Mouse (Mus musculus): ENCODE measurements around the gene Olfr221. TPM values are rescaled to one million over a fixed set of nuclear protein-coding genes. Genes with fewer than 3 reads are reported as not detected.

The Olfr221 gene
- polyA plus RNA-seq, 1 experiment, result not detected

DNA sequence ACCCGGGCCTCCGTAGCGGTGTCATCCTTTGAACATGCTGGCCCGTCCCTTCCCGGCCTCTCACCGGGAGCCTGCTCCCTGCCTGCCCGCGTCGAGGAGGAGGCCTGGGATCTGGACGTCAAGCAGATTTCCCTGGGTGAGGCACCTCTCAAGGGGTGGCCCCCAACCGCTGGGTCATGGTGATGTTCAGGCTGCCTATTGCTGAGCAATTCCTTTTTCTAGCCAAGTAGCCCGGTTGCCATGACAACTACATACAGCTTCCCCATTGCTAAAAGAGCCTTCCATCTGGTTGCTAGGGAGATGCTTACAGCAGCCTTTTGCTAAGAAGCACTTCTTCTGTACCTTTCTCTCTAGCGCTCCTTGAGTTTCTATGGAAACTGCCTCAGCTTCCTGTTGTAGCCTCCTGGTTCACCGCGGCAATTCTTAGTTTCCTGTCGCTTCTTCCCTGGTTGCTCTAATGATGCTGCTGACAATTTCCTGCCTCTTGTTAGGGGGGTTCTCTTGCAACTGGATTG lies 38.2 kb downstream of the Olfr221 start:
- 4% methylated on average over 16 of the region's 16 CpGs for WGBS
- peak overlapping the region; percentile 96 for H3K27ac ChIP-seq (ENCODE audit: insufficient read depth, low read depth, low read length)

DNA sequence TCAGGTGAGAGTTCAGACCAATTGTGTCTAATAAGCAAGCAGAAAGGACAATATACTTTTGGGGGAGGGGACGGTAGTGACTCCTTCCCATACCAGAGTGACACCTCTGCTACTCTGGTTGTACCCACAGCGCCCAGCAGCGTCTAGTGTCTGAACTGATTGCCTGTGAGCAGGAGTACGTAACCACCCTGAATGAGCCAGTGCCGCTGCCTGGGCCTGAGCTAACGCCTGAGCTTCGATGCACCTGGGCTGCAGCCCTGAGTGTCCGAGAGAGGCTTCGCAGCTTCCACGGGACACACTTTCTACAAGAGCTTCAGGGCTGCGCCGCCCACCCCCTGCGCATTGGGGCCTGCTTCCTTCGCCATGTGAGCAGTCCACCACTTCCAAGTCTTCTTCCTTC lies 44.8 kb downstream of the Olfr221 start:
- no peaks in the 10 kb centered on the region for H3K4me1 ChIP-seq (ENCODE audit: control insufficient read depth, insufficient read depth, low read length)
- H3K27ac ChIP-seq (ENCODE audit: insufficient read depth, low read depth, low read length), result no peak overlapping the region
- no peak overlapping the region for H3K4me3 ChIP-seq (ENCODE audit: insufficient read depth, low read depth, low read length)
- 94% methylated on average over 14 of the region's 14 CpGs for WGBS
- TF ChIP-seq POLR2A (IDR thresholded peaks at IDR 0.05; ENCODE audit: insufficient read depth, low read depth, low read length), result no peak
- TF ChIP-seq CTCF (IDR thresholded peaks at IDR 0.05; ENCODE audit: insufficient read depth, low read depth, low read length), result no peak

More for the DNA sequence above, 38.2 kb downstream of the Olfr221 start:
- peaks cover 43% of the 10 kb centered on the region for H3K4me1 ChIP-seq (ENCODE audit: control insufficient read depth, insufficient read depth, low read length)
- H3K4me3 ChIP-seq (ENCODE audit: insufficient read depth, low read depth, low read length), result peak overlapping the region; percentile 68
- no peak for TF ChIP-seq POLR2A (IDR thresholded peaks at IDR 0.05; ENCODE audit: insufficient read depth, low read depth, low read length)
- no peak for TF ChIP-seq CTCF (IDR thresholded peaks at IDR 0.05; ENCODE audit: insufficient read depth, low read depth, low read length)

- Histone ChIP-seq H3K27ac (ENCODE audit: insufficient read depth, low read depth, low read length) (no peak overlapping the region), H3K4me1 (ENCODE audit: control insufficient read depth, insufficient read depth, low read length) (no peaks in the 10 kb centered on the region), H3K4me3 (ENCODE audit: insufficient read depth, low read depth, low read length) (no peak overlapping the region)
- no peak for TF ChIP-seq POLR2A (IDR thresholded peaks at IDR 0.05; ENCODE audit: insufficient read depth, low read depth, low read length)
- no peak for TF ChIP-seq CTCF (IDR thresholded peaks at IDR 0.05; ENCODE audit: insufficient read depth, low read depth, low read length)
- WGBS, result 31% methylated on average over 17 of the region's 17 CpGs
These were observed 45.4 kb downstream of the Olfr221 start for GRCm38 (mm10) chr14:51996866-51997265.

- no peaks in the 10 kb centered on the region for H3K4me1 ChIP-seq (ENCODE audit: control insufficient read depth, insufficient read depth, low read length)
- H3K4me3 ChIP-seq (ENCODE audit: insufficient read depth, low read depth, low read length), result no peak overlapping the region
- WGBS, result 83% methylated on average over 13 of the region's 13 CpGs
- no peak for TF ChIP-seq POLR2A (IDR thresholded peaks at IDR 0.05; ENCODE audit: insufficient read depth, low read depth, low read length)
- TF ChIP-seq CTCF (IDR thresholded peaks at IDR 0.05; ENCODE audit: insufficient read depth, low read depth, low read length), result no peak
- no peak overlapping the region for H3K27ac ChIP-seq (ENCODE audit: insufficient read depth, low read depth, low read length)
These were observed 45.9 kb downstream of the Olfr221 start for GRCm38 (mm10) chr14:51996231-51996841.

DNA sequence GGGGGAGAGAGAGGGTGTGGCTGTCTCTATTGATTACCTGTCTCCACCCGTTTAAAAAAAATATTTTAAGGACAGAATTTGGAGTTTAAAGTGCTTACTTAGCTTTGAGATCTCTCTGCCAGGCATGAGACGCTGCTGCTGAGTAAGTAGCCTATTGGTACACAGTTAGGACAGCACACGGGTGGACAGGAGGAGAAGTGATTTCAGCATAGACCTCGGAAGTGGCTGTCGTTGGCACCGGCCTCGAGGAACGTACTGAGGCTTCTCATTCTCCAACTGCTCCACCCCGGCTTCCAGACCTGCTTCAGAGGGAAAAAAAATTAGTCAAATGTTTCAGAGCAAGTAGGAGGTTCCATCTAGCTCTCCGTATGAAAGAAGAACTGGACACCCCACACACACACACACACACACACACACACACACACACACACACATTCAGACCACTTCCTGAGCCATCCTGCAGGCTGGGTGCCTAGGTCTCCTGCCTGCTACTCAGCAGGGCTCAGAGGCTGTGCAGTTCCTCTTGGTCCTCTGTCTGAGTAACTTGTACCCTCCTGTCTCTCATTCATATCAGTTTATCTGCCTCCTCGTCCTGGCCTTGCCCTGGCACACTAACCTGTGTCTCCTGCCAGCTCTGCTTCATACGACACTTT lies 46.9 kb downstream of the Olfr221 start:
- no peak overlapping the region for H3K27ac ChIP-seq (ENCODE audit: insufficient read depth, low read depth, low read length)
- WGBS, result 78% methylated on average over 12 of the region's 12 CpGs
- TF ChIP-seq CTCF (IDR thresholded peaks at IDR 0.05; ENCODE audit: insufficient read depth, low read depth, low read length), result no peak
- TF ChIP-seq POLR2A (IDR thresholded peaks at IDR 0.05; ENCODE audit: insufficient read depth, low read depth, low read length), result no peak
- no peak overlapping the region for H3K4me3 ChIP-seq (ENCODE audit: insufficient read depth, low read depth, low read length)
- H3K4me1 ChIP-seq (ENCODE audit: control insufficient read depth, insufficient read depth, low read length), result no peaks in the 10 kb centered on the region

DNA sequence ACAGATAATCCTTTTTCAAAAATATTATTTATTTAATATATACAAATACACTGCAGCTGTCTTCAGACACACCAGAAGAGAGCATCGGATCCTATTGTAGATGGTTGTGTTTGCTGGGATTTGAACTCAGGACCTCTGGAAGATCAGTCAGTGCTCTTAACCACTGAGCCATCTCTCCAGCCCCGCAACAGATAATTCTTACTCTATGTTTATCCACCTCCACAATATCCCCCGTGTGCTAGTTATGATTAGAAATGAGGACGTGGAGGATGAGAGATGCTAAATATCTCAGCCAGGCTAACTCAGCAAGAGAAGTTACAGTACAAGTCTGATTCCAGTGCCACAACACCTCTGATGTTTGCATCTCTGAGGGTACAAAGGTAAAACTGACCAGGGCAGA lies 47.8 kb downstream of the Olfr221 start:
- Histone ChIP-seq H3K4me1 (ENCODE audit: control insufficient read depth, insufficient read depth, low read length) (no peaks in the 10 kb centered on the region; the same call in 1 of the 2 replicates), H3K4me3 (ENCODE audit: insufficient read depth, low read depth, low read length) (no peak overlapping the region), H3K27ac (ENCODE audit: insufficient read depth, low read depth, low read length) (no peak overlapping the region)
- 85% methylated on average over 4 of the region's 4 CpGs for WGBS
- TF ChIP-seq POLR2A (IDR thresholded peaks at IDR 0.05; ENCODE audit: insufficient read depth, low read depth, low read length), result no peak
- TF ChIP-seq CTCF (IDR thresholded peaks at IDR 0.05; ENCODE audit: insufficient read depth, low read depth, low read length), result no peak

DNA sequence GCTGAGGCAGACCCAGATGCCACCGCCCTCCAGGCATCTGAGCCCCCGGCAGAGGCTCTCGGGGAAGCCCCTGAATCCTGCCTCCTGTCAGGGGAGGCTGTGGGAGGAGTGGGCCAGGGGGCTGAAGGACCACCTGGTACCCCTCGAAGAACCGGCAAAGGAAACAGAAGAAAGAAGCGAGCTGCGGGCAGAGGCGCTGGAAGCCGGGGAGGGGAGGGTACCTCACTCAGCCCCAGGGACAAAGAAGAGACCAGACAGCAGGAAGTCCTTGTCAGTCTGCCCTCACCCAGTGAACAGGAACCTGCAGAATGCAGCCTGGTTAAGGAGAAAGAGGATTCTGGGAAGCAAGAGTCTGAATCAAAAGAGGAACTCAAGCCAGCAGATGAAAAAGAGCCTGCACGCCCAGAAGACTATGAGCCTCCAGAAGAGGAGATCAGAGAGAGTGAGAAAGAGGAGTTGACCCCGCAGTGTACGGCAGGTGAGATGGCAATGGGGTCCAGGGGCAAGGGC lies 52.7 kb downstream of the Olfr221 start:
- Histone ChIP-seq H3K4me1 (ENCODE audit: control insufficient read depth, insufficient read depth, low read length) (peaks cover 14% of the 10 kb centered on the region), H3K4me3 (ENCODE audit: insufficient read depth, low read depth, low read length) (no peak overlapping the region), H3K27ac (ENCODE audit: insufficient read depth, low read depth, low read length) (no peak overlapping the region)
- TF ChIP-seq CTCF (IDR thresholded peaks at IDR 0.05; ENCODE audit: insufficient read depth, low read depth, low read length) (no peak), POLR2A (IDR thresholded peaks at IDR 0.05; ENCODE audit: insufficient read depth, low read depth, low read length) (no peak)
- WGBS, result 74% methylated on average over 12 of the region's 12 CpGs

- Histone ChIP-seq H3K4me3 (ENCODE audit: insufficient read depth, low read depth, low read length) (no peak overlapping the region), H3K27ac (ENCODE audit: insufficient read depth, low read depth, low read length) (no peak overlapping the region), H3K4me1 (ENCODE audit: control insufficient read depth, insufficient read depth, low read length) (peaks cover 20% of the 10 kb centered on the region)
- no peak for TF ChIP-seq POLR2A (IDR thresholded peaks at IDR 0.05; ENCODE audit: insufficient read depth, low read depth, low read length)
- TF ChIP-seq CTCF (IDR thresholded peaks at IDR 0.05; ENCODE audit: insufficient read depth, low read depth, low read length), result no peak
- WGBS, result 82% methylated on average over 12 of the region's 12 CpGs
These were observed 53.5 kb downstream of the Olfr221 start for GRCm38 (mm10) chr14:51988731-51989130.

DNA sequence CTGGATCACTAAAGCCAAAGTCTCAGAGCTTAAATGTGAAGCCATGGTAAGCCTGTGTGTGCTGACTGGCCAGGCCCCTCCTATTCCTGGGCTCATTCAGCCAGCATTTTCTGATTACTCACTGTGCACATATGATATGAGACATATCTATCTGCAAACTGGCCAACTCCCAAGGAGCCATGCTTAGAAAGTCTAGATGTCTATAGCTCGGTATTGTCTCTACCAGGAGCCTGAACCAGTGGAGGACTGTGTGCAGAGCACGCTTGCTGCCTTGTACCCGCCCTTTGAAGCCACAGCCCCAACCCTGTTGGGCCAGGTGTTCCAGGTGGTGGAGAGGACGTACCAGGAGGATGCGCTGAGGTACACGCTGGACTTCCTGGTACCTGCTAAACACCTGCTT lies 55.1 kb downstream of the Olfr221 start:
- no peak overlapping the region for H3K27ac ChIP-seq (ENCODE audit: insufficient read depth, low read depth, low read length)
- TF ChIP-seq POLR2A (IDR thresholded peaks at IDR 0.05; ENCODE audit: insufficient read depth, low read depth, low read length) (no peak), CTCF (IDR thresholded peaks at IDR 0.05; ENCODE audit: insufficient read depth, low read depth, low read length) (no peak)
- WGBS, result 95% methylated on average over 6 of the region's 6 CpGs
- H3K4me3 ChIP-seq (ENCODE audit: insufficient read depth, low read depth, low read length), result no peak overlapping the region
- peaks cover 20% of the 10 kb centered on the region for H3K4me1 ChIP-seq (ENCODE audit: control insufficient read depth, insufficient read depth, low read length)

Data from olfactory bulb, adult 2 months (tissue).